Mouse (Mus musculus) gastrocnemius, adult 18-20 months (tissue): ENCODE results near the gene Lifr. TPM values are rescaled to one million over a fixed set of nuclear protein-coding genes. Genes with fewer than 3 reads are reported as not detected.

Source experiments
- DNase-seq: peaks from one replicate; pipeline ENCODE4 v3.0.0; 2021; ENCODE audit warnings: low spot score
- total RNA-seq, 2 experiments: library from RNA; stranded (reverse); gene quantifications; 2 replicates each; pipeline ENCODE4 v1.2.3; 2021

The Lifr gene
- total RNA-seq, 2 experiments from 2014 or later = 47.9 to 50.9 TPM

DNA sequence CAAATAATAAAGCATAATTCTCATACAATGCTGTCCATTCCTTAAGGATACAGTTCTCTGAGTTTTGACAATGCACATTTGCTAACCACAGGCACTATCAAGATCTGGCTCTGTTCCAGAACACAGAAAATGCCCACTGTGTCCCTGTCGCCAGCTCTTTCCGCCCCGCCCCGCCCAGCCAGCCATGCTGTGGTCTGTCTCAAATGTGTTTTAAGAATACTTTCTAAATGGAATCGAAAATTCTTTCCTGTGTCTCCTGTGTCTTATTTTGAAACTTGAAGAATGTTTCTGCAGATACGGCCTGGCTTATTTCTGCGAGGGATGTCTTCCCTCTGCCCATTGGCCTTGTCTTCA, 64.3 kb downstream of the Lifr start:
- DNase-seq = no peak

DNA sequence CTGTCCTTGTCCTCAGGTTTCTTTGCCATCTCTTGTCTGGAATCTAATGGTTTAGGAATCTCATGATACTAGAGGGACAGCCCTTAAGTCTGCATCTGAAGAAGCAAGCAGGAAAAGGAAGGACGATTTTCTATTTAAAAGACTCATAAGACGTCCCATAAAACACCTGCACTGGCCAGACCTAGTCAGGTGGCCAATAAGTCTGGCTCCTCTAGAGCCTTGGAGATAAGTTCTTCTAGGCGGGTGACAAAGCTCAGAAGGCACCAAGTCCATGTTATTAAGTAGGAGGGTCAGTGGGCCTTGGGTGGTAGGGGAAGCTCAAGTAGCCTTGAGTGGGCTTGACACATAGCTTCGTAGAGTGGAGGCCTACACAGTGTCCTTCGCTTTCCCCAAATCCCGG, 67.2 kb downstream of the Lifr start:
- DNase-seq = no peak

DNA sequence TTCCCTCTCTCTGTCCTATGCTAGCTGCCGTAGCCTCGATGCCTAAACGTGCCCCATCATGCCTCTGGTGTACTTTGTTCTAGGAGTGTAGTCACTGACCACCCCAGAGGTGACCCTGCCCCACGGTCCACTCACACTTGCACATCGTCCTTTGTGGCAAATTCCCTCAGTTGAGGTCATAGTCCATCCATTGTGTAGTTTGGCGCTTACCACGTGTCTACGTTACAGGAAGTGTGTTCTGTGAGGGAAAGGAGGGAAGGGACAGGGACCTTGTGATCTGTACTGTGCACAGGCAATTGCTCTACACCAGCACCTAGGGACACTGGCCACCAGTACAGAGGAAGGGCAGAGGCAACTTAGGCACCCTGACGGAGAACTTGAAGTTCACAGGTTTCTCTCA, 69.5 kb downstream of the Lifr start:
- DNase-seq = no peak

GRCm38 (mm10) chr15:7160321-7160720, 69.9 kb downstream of the Lifr start:
- DNase-seq = no peak

DNA sequence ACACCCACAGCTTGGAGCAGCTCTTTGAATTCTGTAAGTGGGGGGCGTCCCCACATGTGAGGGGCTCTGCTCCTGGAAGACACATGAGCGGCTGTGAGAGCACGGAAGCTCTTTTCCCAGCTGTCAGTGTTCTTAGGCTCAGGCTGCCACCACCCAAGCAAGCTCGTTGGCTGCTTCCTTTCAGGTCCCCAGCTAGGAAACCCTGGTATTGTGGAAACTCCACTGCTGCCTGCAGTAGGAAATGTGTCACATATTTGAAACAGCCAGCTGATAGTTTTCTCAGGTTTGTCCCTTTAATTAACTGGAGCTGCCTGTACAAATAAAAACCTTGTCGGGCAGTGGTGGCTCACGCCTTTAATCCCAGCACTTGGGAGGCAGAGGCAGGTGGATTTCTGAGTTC, 73.4 kb downstream of the Lifr start:
- DNase-seq = no peak

DNA sequence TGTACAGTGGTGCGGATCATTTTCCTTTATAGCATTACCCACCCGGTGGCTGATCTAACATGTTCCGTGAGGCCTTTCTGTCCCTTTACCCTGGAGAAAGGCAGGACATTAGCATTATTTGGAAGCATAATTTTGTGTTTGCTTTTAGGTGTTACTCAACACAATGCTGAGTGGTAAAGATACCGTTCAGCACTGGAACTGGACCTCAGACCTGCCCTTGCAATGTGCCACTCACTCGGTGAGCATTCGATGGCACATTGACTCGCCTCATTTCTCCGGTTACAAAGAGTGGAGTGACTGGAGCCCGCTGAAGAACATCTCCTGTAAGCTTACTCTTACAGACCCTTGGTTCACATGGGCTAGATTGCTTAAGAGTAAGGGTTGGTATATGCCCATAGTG, 76.3 kb downstream of the Lifr start:
- DNase-seq = no peak

DNA sequence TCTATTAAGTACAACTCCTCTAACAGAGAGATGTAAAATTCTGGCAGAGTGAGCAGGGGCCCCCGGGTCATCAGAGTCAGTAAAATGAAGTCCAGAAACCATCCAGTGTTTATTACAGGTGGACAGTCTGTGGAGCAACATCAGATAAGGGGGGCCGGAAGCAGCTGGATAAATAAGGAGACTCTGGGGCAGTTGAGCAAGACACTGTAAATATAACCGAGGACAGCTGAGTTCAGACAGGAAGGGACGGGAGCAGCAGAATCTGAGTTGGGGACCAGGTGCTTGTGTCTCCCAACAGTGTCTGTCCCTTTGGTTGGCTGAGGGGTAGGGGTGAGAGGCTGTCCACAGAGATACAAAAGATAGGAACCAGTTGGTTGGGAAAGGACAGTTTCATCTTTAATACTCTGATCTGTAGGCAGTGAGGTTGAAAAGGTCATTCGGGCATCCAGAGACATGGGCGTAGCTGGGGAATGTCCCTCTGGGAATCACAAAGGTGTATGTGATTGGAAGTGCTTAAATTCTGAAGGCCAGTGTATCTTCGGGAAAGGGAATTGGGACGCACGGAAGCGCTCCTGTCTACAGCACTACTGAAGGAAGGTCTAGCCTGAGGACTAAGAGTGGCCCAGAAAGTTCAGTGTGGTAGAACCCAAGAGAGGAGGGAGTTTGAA, 77.0 kb downstream of the Lifr start:
- DNase-seq = peak; percentile 46

DNA sequence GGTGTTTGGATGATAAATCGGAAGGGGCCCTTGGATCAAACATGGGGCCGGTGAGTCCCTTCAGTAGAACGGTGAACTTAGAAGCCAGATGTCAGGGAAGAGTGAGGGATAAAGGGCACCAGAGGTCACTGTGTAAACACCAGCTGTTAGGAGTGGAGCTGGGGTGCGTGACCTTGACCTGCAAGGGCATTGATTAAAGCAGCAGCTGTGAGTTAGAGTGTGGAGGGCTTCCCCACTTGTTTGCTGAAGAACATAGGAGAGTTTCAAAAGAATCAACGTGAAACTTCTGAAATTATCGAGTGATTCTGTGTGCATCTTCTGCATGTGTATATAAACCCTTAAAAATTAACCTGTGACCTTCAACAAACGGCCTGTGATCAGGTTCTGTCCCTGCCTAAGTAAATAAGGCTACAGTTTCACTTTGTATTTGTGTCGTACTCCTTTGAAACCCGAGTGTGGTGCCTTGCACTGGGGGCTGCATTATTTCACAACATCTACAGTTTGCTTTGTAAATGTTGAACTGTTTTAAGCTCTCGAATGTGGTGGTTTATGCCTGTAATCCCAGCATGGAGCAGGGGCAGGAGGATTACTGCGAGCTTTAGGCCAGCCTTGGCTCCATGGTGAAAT, 77.6 kb downstream of the Lifr start:
- no peak for DNase-seq

- DNase-seq = peak; percentile 38
These were observed 82.5 kb downstream of the Lifr start for GRCm38 (mm10) chr15:7172875-7173274.

- no peak for DNase-seq
These were observed 82.9 kb downstream of the Lifr start for GRCm38 (mm10) chr15:7173346-7173745.

- no peak for DNase-seq
These were observed 83.4 kb downstream of the Lifr start for GRCm38 (mm10) chr15:7173776-7174175.

DNA sequence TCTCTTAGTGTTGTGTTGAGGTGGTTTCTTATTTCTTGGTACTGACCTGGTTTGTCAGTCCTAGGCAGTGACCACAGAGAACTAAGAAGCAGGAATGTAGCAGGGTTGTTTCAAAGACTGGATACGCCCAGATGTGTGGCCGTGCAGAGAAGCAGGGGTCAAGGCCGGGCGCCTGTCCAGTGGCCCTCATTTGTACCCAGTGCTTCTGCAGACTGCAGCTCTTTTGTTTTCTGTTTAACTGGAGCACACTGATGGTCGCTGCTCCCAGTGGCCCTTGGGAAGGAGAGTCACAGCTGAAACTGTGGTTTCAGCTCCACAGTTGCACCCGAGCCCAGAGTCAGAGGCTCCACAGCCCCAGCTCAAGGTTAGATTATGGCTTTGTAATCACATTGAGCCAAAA, 90.2 kb downstream of the Lifr start:
- DNase-seq = no peak

DNA sequence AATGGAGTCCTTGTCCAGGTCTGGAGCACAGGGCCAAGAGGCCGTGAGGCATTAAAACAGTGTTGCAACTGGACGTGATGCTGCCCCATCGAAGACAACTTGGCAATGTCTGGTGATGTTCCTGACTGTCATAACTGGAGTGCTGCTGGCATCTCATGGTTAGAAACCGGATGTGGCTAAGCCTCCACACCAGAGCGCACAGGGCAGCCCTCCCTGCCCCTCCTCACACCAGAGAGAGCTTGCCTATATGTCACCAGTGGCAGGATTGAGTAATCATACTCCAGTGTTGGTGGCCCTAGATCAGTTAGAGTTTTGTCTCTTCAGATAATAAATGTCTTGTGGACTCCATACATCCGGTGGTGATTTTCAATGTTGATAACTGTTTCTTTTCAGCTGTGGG, 97.3 kb downstream of the Lifr start:
- no peak for DNase-seq

GRCm38 (mm10) chr15:7189678-7190454, 99.5 kb downstream of the Lifr start:
- no peak for DNase-seq

DNA sequence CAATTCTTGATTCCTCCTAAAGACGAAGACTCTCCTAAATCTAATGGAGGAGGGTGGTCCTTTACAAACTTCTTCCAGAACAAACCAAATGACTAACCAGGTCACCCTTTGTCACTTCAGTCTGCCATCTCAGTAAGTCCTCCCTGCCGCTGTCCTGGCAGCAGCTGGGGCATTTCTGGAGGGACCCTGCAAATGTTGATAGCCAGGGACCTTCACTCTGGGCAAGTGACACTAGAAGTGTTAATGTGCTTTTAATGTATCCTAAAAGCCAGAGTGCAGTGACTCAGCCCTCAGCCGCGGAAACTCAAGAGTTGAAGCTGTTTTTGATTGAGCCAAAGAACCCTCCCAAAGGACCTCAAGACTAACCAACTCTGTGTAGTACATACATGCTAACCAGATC, 100.7 kb downstream of the Lifr start:
- no peak for DNase-seq

GRCm38 (mm10) chr15:7192582-7192981, 102.2 kb downstream of the Lifr start:
- DNase-seq = no peak

DNA sequence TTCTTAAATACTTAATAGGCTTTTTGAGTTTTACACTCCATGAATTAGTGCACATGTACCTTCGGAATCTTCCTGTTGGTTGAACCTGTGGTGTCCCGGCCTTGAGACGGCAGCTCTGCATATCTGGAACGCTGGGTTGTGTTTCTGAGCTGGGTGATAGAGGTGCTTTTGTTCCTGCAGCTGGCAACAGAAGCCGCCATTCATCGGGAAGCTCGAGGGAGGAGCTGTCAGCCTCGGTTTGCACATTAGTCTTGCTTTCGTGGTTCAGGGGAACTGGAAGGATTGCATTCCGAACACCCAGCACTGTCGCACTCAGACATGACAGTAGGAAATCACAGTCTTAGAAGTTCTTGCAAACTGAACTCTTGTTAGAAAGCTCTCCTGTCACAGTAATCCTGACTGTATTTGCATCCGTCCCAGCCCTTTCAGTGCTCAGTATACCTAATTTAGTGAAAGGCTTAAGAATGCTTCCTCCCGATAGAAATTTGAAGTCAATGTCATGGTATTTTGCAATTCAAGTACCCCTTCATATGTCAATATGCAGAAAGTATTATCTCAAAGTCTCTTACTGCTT, 103.8 kb downstream of the Lifr start:
- DNase-seq = no peak

DNA sequence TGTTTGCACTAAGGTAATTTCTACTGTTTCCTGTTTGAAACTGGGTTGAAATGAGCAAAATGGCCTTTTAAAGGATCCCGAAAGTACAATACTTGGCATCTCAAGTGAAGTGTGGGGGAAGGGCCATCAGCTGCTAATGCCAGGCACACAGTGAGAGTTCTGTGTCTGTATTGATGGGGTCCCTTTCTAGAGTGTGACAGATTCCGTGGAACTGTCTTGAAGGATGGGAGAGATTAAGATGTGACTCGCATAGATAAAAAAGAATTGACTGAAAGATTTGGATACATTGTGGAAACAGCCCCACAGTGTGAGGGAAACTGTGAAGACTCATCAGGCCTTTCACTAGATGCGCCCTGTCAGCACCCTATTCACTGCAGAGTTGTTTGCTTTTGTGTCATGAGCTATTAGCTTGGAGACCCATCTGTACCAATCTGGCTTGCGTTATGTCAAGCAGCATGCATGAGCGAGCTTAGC, 104.4 kb downstream of the Lifr start:
- no peak for DNase-seq

DNA sequence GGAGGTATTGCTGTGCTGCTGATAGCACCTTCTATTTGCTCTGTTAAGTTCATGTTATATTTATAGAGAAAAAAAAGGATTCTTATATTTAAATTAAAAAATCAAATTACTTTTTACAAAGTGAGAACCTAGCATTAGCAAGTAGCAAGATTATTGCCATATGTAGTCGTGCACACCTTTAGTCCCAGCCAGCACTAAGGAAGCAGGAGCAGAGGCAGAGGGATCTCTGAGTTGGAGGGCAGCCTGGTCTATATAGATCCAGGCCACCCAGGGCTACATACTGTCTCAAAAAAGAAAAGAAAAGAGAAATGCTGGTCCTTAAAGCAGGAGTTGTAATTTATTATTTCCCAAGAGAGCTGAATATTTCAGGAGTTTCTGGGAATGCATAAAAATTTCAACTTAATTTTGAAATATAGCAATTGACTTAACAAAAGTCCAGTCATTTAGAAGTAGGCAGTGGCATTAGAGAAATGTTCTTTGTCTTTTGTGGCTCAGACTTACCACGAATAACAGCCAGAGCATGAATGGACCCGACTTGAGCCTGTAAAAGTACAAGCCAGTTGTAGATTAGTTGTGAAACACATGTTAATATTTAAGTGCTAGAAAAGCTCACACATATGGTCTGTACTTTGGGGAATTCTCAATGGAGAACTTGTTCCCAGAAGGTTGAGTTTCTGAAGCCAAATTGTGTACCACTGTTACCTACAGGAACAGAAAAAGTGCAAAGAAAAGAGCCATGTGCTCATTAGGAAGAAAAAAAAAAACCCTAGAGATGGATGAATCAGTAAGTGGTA, 107.4 kb downstream of the Lifr start:
- no peak for DNase-seq

GRCm38 (mm10) chr15:7198816-7199215, 108.4 kb downstream of the Lifr start:
- DNase-seq = no peak

DNA sequence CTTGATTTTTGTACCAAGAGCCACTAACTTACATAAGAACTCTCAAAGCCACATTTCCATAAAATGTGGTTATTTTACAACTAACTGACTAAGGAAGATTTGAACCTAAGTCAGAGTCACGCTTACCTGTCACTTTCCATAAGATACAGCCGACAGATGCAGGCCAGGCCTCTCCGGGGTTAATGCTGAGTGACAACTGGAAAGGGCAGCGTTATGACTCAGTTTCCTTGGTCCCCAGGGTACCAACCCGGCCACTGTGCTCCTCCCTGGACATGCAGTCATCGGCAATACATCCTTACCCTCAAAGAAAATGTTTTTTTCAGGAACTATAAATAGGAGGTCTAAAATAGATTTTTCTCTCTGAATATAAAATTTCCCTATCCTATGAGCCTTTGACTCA, 109.9 kb downstream of the Lifr start:
- DNase-seq = no peak
